Mouse (Mus musculus) brain, embryonic 14.5 days (tissue): Measurements from ENCODE around the gene Tmem190.

Experiments used
- CTCF ChIP-seq: fragments of 200-500 bp; IDR thresholded peaks from 2 replicates; pipeline ENCODE4 v1.5.1; 2012; ENCODE audit warnings: inconsistent platforms, mild to moderate bottlenecking, moderate library complexity, borderline replicate concordance; ENCODE audit not compliant: insufficient read depth, insufficient read length; ENCODE audit errors: extremely low read depth
- POLR2A ChIP-seq: fragments of 200-500 bp; IDR thresholded peaks from 2 replicates; pipeline ENCODE4 v1.6.1; 2012; ENCODE audit warnings: mild to moderate bottlenecking, inconsistent platforms, borderline replicate concordance; ENCODE audit not compliant: poor library complexity, insufficient read depth, insufficient read length, severe bottlenecking; ENCODE audit errors: extremely low read depth

- TF ChIP-seq CTCF (no peak), POLR2A (no peak)
These were observed 33.6 kb upstream of the Tmem190 start for GRCm38 (mm10) chr7:4749169-4749568.
